Mouse (Mus musculus): ENCODE measurements around the gene Serpinf1. TPM values are rescaled to one million over a fixed set of nuclear protein-coding genes. Genes with fewer than 3 reads are reported as not detected.
A peak's percentile ranks its signal among the peaks of the same experiment; 100 is the strongest.
"Not testable (repeated sequence)": the region's sequence is repeated elsewhere in the genome, so short reads cannot be mapped to it uniquely, and the experiment has no call there.

The Serpinf1 gene
- polyA plus RNA-seq, 1 experiment from 2014 or later: 40.1 TPM

- Histone ChIP-seq H3K9me3 (replicated peaks; ENCODE audit: control insufficient read depth, low read length) (no peaks in the 10 kb centered on the region), H3K4me1 (ENCODE audit: control insufficient read depth, insufficient read depth, low read length) (peaks cover 7% of the 10 kb centered on the region; the same call in 1 of the 2 replicates), H3K27ac (ENCODE audit: low read length) (peak overlapping the region; percentile 64), H3K36me3 (ENCODE audit: control insufficient read depth, insufficient read depth) (no peaks in the 10 kb centered on the region; the same call in 1 of the 2 replicates), H3K9ac (ENCODE audit: low read length) (no peak overlapping the region), H3K4me3 (ENCODE audit: low read length) (no peak overlapping the region), H3K27me3 (ENCODE audit: control insufficient read depth, insufficient read depth, low read length) (no peaks in the 10 kb centered on the region), H3K4me2 (ENCODE audit: low read depth, low read length) (no peak overlapping the region)
- 55% methylated on average over 6 of the region's 6 CpGs for WGBS
- ATAC-seq (replicated peaks; ENCODE audit: extremely low read depth, insufficient read depth, low FRiP score): no peak
These were observed 19.0 kb downstream of the Serpinf1 start for GRCm38 (mm10) chr11:75403301-75404052.

GRCm38 (mm10) chr11:75402271-75402690 is 20.2 kb downstream of the Serpinf1 start:
- ATAC-seq (replicated peaks; ENCODE audit: extremely low read depth, insufficient read depth, low FRiP score): peak; percentile 71; the same call in 1 of the 2 replicates
- no peaks in the 10 kb centered on the region for H3K27me3 ChIP-seq (ENCODE audit: control insufficient read depth, insufficient read depth, low read length)
- WGBS: 39% methylated on average over 5 of the region's 5 CpGs
- no peak overlapping the region for H3K4me3 ChIP-seq (ENCODE audit: low read length)
- H3K9me3 ChIP-seq (replicated peaks; ENCODE audit: control insufficient read depth, low read length): no peaks in the 10 kb centered on the region
- H3K36me3 ChIP-seq (ENCODE audit: control insufficient read depth, insufficient read depth): no peaks in the 10 kb centered on the region; the same call in 1 of the 2 replicates
- peaks cover 14% of the 10 kb centered on the region for H3K4me1 ChIP-seq (ENCODE audit: control insufficient read depth, insufficient read depth, low read length)
- H3K4me2 ChIP-seq (ENCODE audit: low read depth, low read length): no peak overlapping the region
- H3K27ac ChIP-seq (ENCODE audit: low read length): peak overlapping the region; percentile 74
- peak overlapping the region; percentile 43 for H3K9ac ChIP-seq (ENCODE audit: low read length)

GRCm38 (mm10) chr11:75400099-75400498 is 22.4 kb downstream of the Serpinf1 start:
- Histone ChIP-seq H3K36me3 (ENCODE audit: control insufficient read depth, insufficient read depth) (no peaks in the 10 kb centered on the region; the same call in 1 of the 2 replicates), H3K9me3 (replicated peaks; ENCODE audit: control insufficient read depth, low read length) (no peaks in the 10 kb centered on the region), H3K4me1 (ENCODE audit: control insufficient read depth, insufficient read depth, low read length) (peaks cover 17% of the 10 kb centered on the region), H3K27ac (ENCODE audit: low read length) (no peak overlapping the region), H3K27me3 (ENCODE audit: control insufficient read depth, insufficient read depth, low read length) (no peaks in the 10 kb centered on the region), H3K9ac (ENCODE audit: low read length) (no peak overlapping the region), H3K4me3 (ENCODE audit: low read length) (no peak overlapping the region), H3K4me2 (ENCODE audit: low read depth, low read length) (no peak overlapping the region)
- no peak for ATAC-seq (replicated peaks; ENCODE audit: extremely low read depth, insufficient read depth, low FRiP score)
- 73% methylated on average over 9 of the region's 9 CpGs for WGBS

GRCm38 (mm10) chr11:75399411-75399841 is 23.1 kb downstream of the Serpinf1 start:
- Histone ChIP-seq H3K4me2 (ENCODE audit: low read depth, low read length) (no peak overlapping the region), H3K27me3 (ENCODE audit: control insufficient read depth, insufficient read depth, low read length) (no peaks in the 10 kb centered on the region), H3K9me3 (replicated peaks; ENCODE audit: control insufficient read depth, low read length) (no peaks in the 10 kb centered on the region), H3K27ac (ENCODE audit: low read length) (no peak overlapping the region), H3K4me3 (ENCODE audit: low read length) (no peak overlapping the region), H3K9ac (ENCODE audit: low read length) (no peak overlapping the region), H3K36me3 (ENCODE audit: control insufficient read depth, insufficient read depth) (peaks cover 3% of the 10 kb centered on the region; the same call in 1 of the 2 replicates), H3K4me1 (ENCODE audit: control insufficient read depth, insufficient read depth, low read length) (peaks cover 17% of the 10 kb centered on the region)
- 79% methylated on average over 11 of the region's 11 CpGs for WGBS
- ATAC-seq (replicated peaks; ENCODE audit: extremely low read depth, insufficient read depth, low FRiP score): no peak

- Histone ChIP-seq H3K4me3 (ENCODE audit: low read length) (no peak overlapping the region), H3K4me2 (ENCODE audit: low read depth, low read length) (peak overlapping the region; percentile 39), H3K9me3 (replicated peaks; ENCODE audit: control insufficient read depth, low read length) (no peaks in the 10 kb centered on the region), H3K4me1 (ENCODE audit: control insufficient read depth, insufficient read depth, low read length) (peaks cover 11% of the 10 kb centered on the region), H3K27ac (ENCODE audit: low read length) (0 out of 2 replicates have a peak overlapping the region, but pooled peaks have one; percentile 45), H3K36me3 (ENCODE audit: control insufficient read depth, insufficient read depth) (peaks cover 6% of the 10 kb centered on the region; the same call in 1 of the 2 replicates), H3K9ac (ENCODE audit: low read length) (no peak overlapping the region), H3K27me3 (ENCODE audit: control insufficient read depth, insufficient read depth, low read length) (no peaks in the 10 kb centered on the region)
- peak; percentile 37; the same call in 1 of the 2 replicates for ATAC-seq (replicated peaks; ENCODE audit: extremely low read depth, insufficient read depth, low FRiP score)
- WGBS: 37% methylated on average over 7 of the region's 7 CpGs
These were observed 25.0 kb downstream of the Serpinf1 start for GRCm38 (mm10) chr11:75397452-75397851.

- Histone ChIP-seq H3K27ac (ENCODE audit: low read length) (no peak overlapping the region), H3K9me3 (replicated peaks; ENCODE audit: control insufficient read depth, low read length) (no peaks in the 10 kb centered on the region), H3K4me1 (ENCODE audit: control insufficient read depth, insufficient read depth, low read length) (peaks cover 9% of the 10 kb centered on the region), H3K4me2 (ENCODE audit: low read depth, low read length) (no peak overlapping the region), H3K27me3 (ENCODE audit: control insufficient read depth, insufficient read depth, low read length) (no peaks in the 10 kb centered on the region), H3K4me3 (ENCODE audit: low read length) (no peak overlapping the region), H3K9ac (ENCODE audit: low read length) (no peak overlapping the region), H3K36me3 (ENCODE audit: control insufficient read depth, insufficient read depth) (peaks cover 6% of the 10 kb centered on the region; the same call in 1 of the 2 replicates)
- ATAC-seq (replicated peaks; ENCODE audit: extremely low read depth, insufficient read depth, low FRiP score): no peak
- 49% methylated on average over 1 of the region's 1 CpGs for WGBS
These were observed 26.9 kb downstream of the Serpinf1 start for GRCm38 (mm10) chr11:75395611-75396010.

- not testable (repeated sequence) for H3K9me3 ChIP-seq (replicated peaks; ENCODE audit: control insufficient read depth, low read length); ATAC-seq (replicated peaks; ENCODE audit: extremely low read depth, insufficient read depth, low FRiP score); H3K27ac ChIP-seq (ENCODE audit: low read length); H3K27me3 ChIP-seq (ENCODE audit: control insufficient read depth, insufficient read depth, low read length); H3K4me1 ChIP-seq (ENCODE audit: control insufficient read depth, insufficient read depth, low read length); H3K4me3 ChIP-seq (ENCODE audit: low read length); H3K4me2 ChIP-seq (ENCODE audit: low read depth, low read length); H3K9ac ChIP-seq (ENCODE audit: low read length)
- peaks cover 11% of the 10 kb centered on the region; the same call in 1 of the 2 replicates for H3K36me3 ChIP-seq (ENCODE audit: control insufficient read depth, insufficient read depth)
- 48% methylated on average over 3 of the region's 3 CpGs for WGBS
These were observed 39.0 kb downstream of the Serpinf1 start for GRCm38 (mm10) chr11:75383529-75383928.

- not testable (repeated sequence) for H3K4me1 ChIP-seq (ENCODE audit: control insufficient read depth, insufficient read depth, low read length); H3K4me2 ChIP-seq (ENCODE audit: low read depth, low read length); H3K9ac ChIP-seq (ENCODE audit: low read length); H3K4me3 ChIP-seq (ENCODE audit: low read length); H3K9me3 ChIP-seq (replicated peaks; ENCODE audit: control insufficient read depth, low read length); H3K36me3 ChIP-seq (ENCODE audit: control insufficient read depth, insufficient read depth); H3K27me3 ChIP-seq (ENCODE audit: control insufficient read depth, insufficient read depth, low read length); H3K27ac ChIP-seq (ENCODE audit: low read length); ATAC-seq (replicated peaks; ENCODE audit: extremely low read depth, insufficient read depth, low FRiP score)
- WGBS: 91% methylated on average over 2 of the region's 2 CpGs
These were observed 43.7 kb downstream of the Serpinf1 start for GRCm38 (mm10) chr11:75378786-75379185.

- Histone ChIP-seq H3K4me2 (ENCODE audit: low read depth, low read length) (no peak overlapping the region), H3K9me3 (replicated peaks; ENCODE audit: control insufficient read depth, low read length) (no peaks in the 10 kb centered on the region), H3K4me1 (ENCODE audit: control insufficient read depth, insufficient read depth, low read length) (no peaks in the 10 kb centered on the region), H3K4me3 (ENCODE audit: low read length) (no peak overlapping the region), H3K27ac (ENCODE audit: low read length) (no peak overlapping the region), H3K9ac (ENCODE audit: low read length) (no peak overlapping the region), H3K36me3 (ENCODE audit: control insufficient read depth, insufficient read depth) (0 out of 2 replicates have a peak, but pooled peaks cover 2% of the 10 kb centered on the region), H3K27me3 (ENCODE audit: control insufficient read depth, insufficient read depth, low read length) (no peaks in the 10 kb centered on the region)
- WGBS: 93% methylated on average over 1 of the region's 1 CpGs
- ATAC-seq (replicated peaks; ENCODE audit: extremely low read depth, insufficient read depth, low FRiP score): no peak
These were observed 45.4 kb downstream of the Serpinf1 start for GRCm38 (mm10) chr11:75377125-75377524.
